Mouse (Mus musculus): ENCODE measurements at regions not wholly inside any gene's neighbourhood (a gene's known extent, or its start where the extent isn't known, plus 50 kb on each side); places are given as distances from the start of the nearest gene placed in this dataset.

DNA sequence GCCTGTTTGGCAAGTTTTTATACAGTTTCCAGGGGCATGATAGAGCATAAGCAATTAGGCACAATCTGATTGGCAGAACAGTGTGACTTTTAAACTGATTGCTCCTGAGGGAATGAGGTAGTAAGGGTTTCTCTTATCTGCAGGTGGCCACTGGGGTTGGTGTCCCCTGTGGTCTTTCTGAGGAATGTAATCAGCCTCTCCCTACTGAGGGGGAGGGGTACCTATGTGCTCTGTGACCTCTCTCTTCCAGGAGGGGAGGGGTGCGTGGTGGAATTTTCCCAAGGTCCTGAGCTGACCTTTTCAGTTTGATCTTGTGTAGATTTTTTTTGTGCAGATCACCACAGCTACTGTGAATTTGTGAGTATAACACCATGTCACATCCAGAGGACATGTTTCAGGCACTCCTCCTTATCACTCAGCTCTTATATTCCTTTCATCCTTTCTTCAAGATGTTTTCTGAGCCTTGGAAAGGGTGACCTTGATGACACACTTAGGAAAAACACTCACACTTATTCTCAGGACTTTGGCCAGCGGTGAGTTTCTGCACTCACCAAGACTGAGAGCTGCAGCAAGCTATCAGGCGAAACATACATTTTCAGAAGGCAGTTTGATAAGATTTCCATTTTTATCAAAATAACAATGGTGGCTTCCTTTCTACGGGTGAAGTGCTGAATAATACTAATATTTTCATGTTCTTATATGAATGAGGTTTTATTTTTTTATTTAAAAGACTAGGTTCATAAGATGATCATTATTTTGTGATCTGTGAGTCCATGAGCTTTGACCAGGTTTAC, 238.7 kb upstream of the Mmadhc start:
- DNase-seq (ENCODE audit: low spot score), result no peak

DNA sequence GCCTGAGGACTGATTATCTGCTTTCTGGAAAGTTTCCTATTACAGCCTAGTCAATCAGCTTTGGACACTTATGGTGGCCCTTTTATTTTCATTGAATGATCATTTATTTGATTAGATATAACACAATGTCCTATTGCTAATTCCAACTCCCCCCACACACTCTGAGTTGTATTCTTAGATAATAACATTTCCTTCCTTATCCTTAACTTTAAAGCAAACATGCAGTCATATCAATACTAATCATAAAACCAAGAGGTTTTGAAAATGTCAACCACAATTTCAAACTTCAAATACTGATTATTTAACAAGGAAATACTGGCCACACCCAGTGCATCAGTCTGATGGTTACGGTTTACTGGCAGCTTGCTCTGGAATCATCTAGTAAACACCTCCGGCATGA, 237.1 kb upstream of the Mmadhc start:
- DNase-seq (ENCODE audit: low spot score), result no peak

- no peak for DNase-seq (ENCODE audit: low spot score)
Measured at GRCm38 (mm10) chr2:50527425-50527824, 230.8 kb upstream of the Mmadhc start.

- DNase-seq (ENCODE audit: low spot score), result no peak
Measured at GRCm38 (mm10) chr2:50524838-50525615, 228.4 kb upstream of the Mmadhc start.

DNA sequence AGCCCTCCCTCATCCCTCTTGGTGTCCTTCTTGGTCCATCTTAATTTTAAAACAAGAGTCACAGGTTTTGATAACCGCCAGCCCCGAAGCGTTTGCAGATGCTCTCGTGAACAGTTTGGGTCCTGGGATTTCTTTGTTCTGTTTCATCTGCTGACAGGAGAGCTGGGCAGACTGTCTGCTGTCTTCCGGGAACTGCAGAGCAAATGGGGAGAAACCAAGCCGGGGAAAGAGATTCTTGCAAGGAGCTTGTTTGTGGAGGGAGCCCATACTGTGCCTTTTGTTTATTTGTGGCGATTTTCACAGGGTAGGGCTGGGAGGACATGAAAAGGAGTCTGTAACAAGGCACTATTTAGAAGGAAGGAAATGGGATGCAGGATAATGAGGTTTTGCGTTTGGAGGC, 223.6 kb upstream of the Mmadhc start:
- no peak for DNase-seq (ENCODE audit: low spot score)

- DNase-seq (ENCODE audit: low spot score), result no peak
Measured at GRCm38 (mm10) chr2:50519129-50519504, 222.5 kb upstream of the Mmadhc start.

DNA sequence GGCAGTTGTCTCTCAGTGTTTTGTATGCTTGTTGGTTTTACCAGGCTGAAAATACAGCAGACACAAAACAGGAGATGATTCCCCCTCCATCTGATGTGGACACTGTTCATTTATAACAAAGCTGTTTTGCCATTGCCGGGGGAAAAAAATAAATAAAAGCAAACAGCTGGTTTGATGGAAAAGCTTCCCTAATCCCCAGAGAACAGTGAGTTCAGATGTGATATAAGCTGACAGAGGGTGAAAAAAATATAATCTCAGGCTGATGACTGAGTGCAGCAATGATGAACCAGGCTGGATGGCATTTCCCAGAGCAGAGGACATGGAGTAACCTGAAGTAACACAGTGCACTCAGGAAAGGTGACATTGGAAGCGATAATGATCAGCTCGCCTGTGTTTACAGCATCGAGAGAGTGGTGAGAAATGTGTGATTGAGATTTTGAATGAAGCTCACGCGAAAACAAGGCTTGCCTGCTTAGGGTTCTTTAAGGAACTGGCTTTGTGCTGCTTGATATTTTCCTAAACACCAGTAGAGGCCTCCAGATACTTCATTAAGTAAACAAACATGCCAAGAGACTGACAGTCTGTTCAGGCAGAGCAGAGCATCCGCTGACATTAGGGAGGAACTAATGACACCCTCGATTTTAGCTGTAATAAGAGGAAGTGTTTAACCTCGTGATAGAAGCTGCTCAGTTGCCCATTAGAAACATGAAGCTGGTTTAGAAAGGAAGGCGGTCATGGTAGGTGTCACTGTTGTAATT, 221.9 kb upstream of the Mmadhc start:
- DNase-seq (ENCODE audit: low spot score), result no peak

GRCm38 (mm10) chr2:50513276-50513675, 216.7 kb upstream of the Mmadhc start:
- no peak for DNase-seq (ENCODE audit: low spot score)

DNA sequence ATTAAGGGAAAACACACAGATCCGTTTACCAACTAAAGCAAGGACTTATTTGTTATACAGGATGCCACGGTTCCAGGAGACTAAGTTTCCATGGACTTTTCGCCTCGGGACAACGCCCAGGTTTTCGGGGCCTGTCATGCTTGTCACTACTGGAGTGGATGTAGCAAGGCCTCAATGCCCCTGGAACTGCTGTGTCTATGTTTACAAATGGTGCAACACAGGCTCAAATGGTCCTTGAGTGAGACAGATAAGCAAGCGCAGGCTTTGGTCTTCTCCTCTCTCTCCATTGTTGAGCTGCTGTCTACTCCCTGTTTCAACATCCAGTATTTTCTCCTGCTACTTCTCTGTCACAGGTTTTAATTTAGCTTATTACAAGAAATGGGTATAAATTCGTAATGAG, 202.1 kb upstream of the Mmadhc start:
- DNase-seq (ENCODE audit: low spot score), result no peak

- DNase-seq (ENCODE audit: low spot score), result no peak
Measured at GRCm38 (mm10) chr2:50496057-50496433, 199.4 kb upstream of the Mmadhc start.

DNA sequence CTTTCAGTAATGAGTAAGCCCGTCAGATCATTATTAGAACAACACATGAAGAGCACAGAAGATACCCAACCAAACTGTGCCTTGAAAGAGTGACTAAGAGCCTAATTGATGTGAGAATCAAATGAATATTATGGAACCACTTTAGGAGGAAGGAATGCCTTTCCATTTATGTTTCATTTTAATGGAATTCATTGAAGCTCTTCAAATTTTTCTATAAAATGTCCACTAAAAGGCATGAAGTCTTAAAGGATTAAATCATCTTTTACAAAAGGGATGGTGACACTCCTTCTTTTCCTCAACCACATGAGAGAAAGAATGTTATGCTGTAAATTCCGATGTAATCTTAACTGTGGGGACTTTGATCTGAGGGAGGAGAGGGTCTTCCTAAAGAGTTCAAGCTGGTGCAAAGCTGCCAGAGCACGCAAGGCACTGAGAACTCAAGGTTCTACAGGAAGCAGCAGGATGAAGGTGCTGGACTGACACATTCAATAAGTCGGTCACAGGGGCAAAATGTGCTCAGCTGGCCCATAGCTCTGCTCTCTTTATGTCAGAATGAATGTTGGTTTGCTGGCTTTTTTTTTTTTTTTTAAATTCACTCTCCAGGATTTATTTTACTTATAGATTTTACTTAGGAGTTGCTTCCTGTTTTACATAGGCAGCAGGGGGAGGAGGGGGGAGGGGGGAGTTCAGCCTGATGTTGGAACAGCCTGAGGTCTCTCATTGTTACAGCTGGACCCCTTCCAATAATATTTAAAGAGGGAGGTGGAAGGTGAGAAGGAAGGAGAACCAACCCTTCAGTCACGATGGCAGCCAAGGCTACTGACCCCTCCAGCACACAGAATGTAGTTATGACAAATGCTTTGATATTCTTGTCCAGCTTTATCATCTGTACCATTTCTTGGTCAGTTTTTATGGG, 198.8 kb upstream of the Mmadhc start:
- DNase-seq (ENCODE audit: low spot score), result no peak

- DNase-seq (ENCODE audit: low spot score), result no peak
Measured at GRCm38 (mm10) chr2:50493597-50494335, 197.2 kb upstream of the Mmadhc start.

- DNase-seq (ENCODE audit: low spot score), result no peak
Measured at GRCm38 (mm10) chr2:50463799-50464198, 167.2 kb upstream of the Mmadhc start.

- DNase-seq (ENCODE audit: low spot score), result no peak
Measured at GRCm38 (mm10) chr2:50462378-50462777, 165.8 kb upstream of the Mmadhc start.

- DNase-seq (ENCODE audit: low spot score), result no peak
Measured at GRCm38 (mm10) chr2:50456654-50457053, 160.1 kb upstream of the Mmadhc start.

DNA sequence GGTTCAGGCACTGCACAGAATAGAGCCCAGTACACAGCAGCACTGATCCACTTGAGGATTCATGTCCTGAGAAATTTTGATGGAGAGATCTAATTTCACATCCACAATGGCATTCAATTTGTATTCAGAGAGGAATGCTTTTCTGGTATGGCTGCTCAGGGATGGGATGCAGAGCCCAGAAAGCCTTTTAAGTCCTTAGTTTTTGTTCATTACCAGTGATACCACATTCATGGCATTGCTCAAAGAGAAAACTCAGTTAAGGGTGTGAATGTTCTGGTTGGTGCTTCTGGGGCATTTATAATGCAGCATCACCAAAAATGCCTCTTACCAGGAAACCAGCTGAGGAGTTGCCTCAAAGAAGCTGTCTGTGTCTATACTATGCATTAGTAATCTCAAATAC, 151.5 kb upstream of the Mmadhc start:
- DNase-seq (ENCODE audit: low spot score), result no peak

GRCm38 (mm10) chr2:50445963-50446485, 149.4 kb upstream of the Mmadhc start:
- no peak for DNase-seq (ENCODE audit: low spot score)

GRCm38 (mm10) chr2:50440333-50440732, 143.7 kb upstream of the Mmadhc start:
- no peak for DNase-seq (ENCODE audit: low spot score)

GRCm38 (mm10) chr2:50433166-50433565, 136.6 kb upstream of the Mmadhc start:
- no peak for DNase-seq (ENCODE audit: low spot score)

DNA sequence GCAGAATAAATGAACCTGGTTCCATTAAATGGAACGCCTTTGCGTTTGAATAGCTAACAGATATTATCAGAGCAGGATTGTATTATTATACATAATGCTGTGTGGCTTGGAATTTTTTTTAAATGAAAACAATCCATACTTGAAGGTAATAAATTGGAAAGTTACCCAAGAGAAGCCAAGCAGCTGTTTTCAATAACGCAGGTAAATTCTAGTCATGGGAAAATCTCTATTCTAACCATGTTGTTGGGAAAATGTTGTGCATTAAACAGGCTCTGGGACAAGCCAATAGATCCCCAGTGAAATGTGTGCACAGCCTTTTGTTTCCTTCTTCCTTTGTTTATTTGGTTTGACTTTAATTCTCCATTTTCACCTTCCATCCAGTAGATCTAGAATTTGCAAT, 128.6 kb upstream of the Mmadhc start:
- no peak for DNase-seq (ENCODE audit: low spot score)

- no peak for DNase-seq (ENCODE audit: low spot score)
Measured at GRCm38 (mm10) chr2:50419648-50420047, 123.0 kb upstream of the Mmadhc start.
